Mouse (Mus musculus) left cerebral cortex, postnatal 10 days (tissue): Measurements from ENCODE around the gene Setx. TPM values are rescaled to one million over a fixed set of nuclear protein-coding genes. Genes with fewer than 3 reads are reported as not detected.
A peak's percentile ranks its signal among the peaks of the same experiment; 100 is the strongest.

Experiments used
- DNase-seq, 2 experiments: peaks; one replicate each; pipeline ENCODE4 v3.0.0; 2021 to 2022; ENCODE audit warnings: low spot score in 2 of 2, mixed read lengths in 1 of 2; ENCODE audit errors: extremely low spot score in 1 of 2
- intact Hi-C: fragments of 180-260 bp; cut with DNase I; formaldehyde crosslinking; loops from one replicate; pipeline ENCODE4 v1.15.1; 2025
- total RNA-seq, 2 experiments: library from RNA; stranded (reverse); gene quantifications; 2 replicates each; pipeline ENCODE4 v1.2.3; 2021

Gene Setx
- total RNA-seq, 2 experiments from 2014 or later: 49.9 to 60.9 TPM

GRCm38 (mm10) chr2:29198446-29198845 is 74.5 kb downstream of the Setx start:
- intact Hi-C loops: loop anchor here (5.0 kb wide), 1 partner anchor 384 kb away; no protein-coding TSS in a partner anchor
- DNase-seq: no peak

- DNase-seq: peak in 1 of 2 experiments; percentile 62
- intact Hi-C loops: loop anchor here (5.0 kb wide), 3 partner anchors 52 to 402 kb away; partner anchors contain the start of gene Ntng2
Measured at GRCm38 (mm10) chr2:29199909-29200308, 75.9 kb downstream of the Setx start.

GRCm38 (mm10) chr2:29201223-29201955 is 77.4 kb downstream of the Setx start:
- DNase-seq: no peak
- intact Hi-C loops: loop anchor here (5.0 kb wide), 2 partner anchors 51 to 401 kb away; partner anchors contain the start of gene Ntng2

GRCm38 (mm10) chr2:29206156-29206555 is 82.2 kb downstream of the Setx start:
- no peak for DNase-seq
- intact Hi-C loops: no loop called here

- DNase-seq: peak in 1 of 2 experiments; percentile 81
- intact Hi-C loops: no loop called here
Measured at GRCm38 (mm10) chr2:29216286-29217012, 92.5 kb downstream of the Setx start.

GRCm38 (mm10) chr2:29217042-29217441 is 93.1 kb downstream of the Setx start:
- no peak for DNase-seq
- intact Hi-C loops: no loop called here

GRCm38 (mm10) chr2:29217897-29218296 is 93.9 kb downstream of the Setx start:
- intact Hi-C loops: no loop called here
- DNase-seq: peak; percentile 53 to 82

- intact Hi-C loops: no loop called here
- no peak for DNase-seq
Measured at GRCm38 (mm10) chr2:29218831-29219230, 94.8 kb downstream of the Setx start.

- intact Hi-C loops: no loop called here
Measured at GRCm38 (mm10) chr2:29222302-29222701, 98.3 kb downstream of the Setx start.

GRCm38 (mm10) chr2:29223591-29224262 is 99.7 kb downstream of the Setx start:
- intact Hi-C loops: no loop called here
- DNase-seq: no peak

More at GRCm38 (mm10) chr2:29222302-29222701, 98.3 kb downstream of the Setx start:
- peak in 1 of 2 experiments; percentile 54 for DNase-seq

- intact Hi-C loops: no loop called here
- DNase-seq: no peak
Measured at GRCm38 (mm10) chr2:29226671-29227070, 102.7 kb downstream of the Setx start.

GRCm38 (mm10) chr2:29230191-29230835 is 106.3 kb downstream of the Setx start:
- intact Hi-C loops: no loop called here
- no peak for DNase-seq

Other genes with a start within 250 kb of the Setx start
- gene Barhl1, start 207.5 kb upstream of the Setx start, total RNA-seq: not detected
- 1 to 10 TPM in 1 of 2 experiments, under 1 TPM in 1; 0.91 to 1.1 TPM for gene Cfap77, start 69.1 kb upstream of the Setx start, total RNA-seq
- 1 to 10 TPM; 9.1 to 9.6 TPM for gene Ttf1, start 63.9 kb upstream of the Setx start, total RNA-seq
- gene Ntng2, start 128.8 kb downstream of the Setx start, total RNA-seq: 100 to 1,000 TPM; 117 to 119 TPM
- 10 to 100 TPM; 33.5 to 37.9 TPM for gene Med27, start 222.6 kb downstream of the Setx start, total RNA-seq